Mouse (Mus musculus) layer of hippocampus, adult 2 months (tissue): ENCODE data around the gene Rps18. TPM values are rescaled to one million over a fixed set of nuclear protein-coding genes. Genes with fewer than 3 reads are reported as not detected.
A peak's percentile ranks its signal among the peaks of the same experiment; 100 is the strongest.

ENCODE experiments used
- DNase-seq, 2 experiments: peaks; one replicate each; pipeline ENCODE4 v3.0.0; 2022; ENCODE audit warnings: low spot score in 2 of 2
- H3K27ac ChIP-seq: fragments of 200-600 bp; 2 replicates; pipeline ENCODE4 v1.8.1; 2022
- H3K4me3 ChIP-seq: fragments of 200-600 bp; 2 replicates; pipeline ENCODE4 v1.8.1; 2022; ENCODE audit warnings: mild to moderate bottlenecking
- CTCF ChIP-seq: fragments of 200-600 bp; conservative IDR thresholded peaks from 2 replicates; pipeline ENCODE4 v1.8.1; 2022; ENCODE audit warnings: antibody characterized with exemption, mild to moderate bottlenecking, moderate library complexity
- total RNA-seq, 2 experiments: library from RNA; stranded (reverse); gene quantifications; 2 replicates each; pipeline ENCODE4 v1.2.3; 2021

Gene Rps18
- total RNA-seq, 2 experiments from 2014 or later = 310 to 336 TPM

GRCm38 (mm10) chr17:33932448-33932847, 23.4 kb downstream of the Rps18 start:
- Histone ChIP-seq H3K27ac (no peak overlapping the region), H3K4me3 (no peak overlapping the region)
- no peak for TF ChIP-seq CTCF
- DNase-seq = no peak

- Histone ChIP-seq H3K27ac (no peak overlapping the region), H3K4me3 (no peak overlapping the region)
- DNase-seq = no peak
- no peak for TF ChIP-seq CTCF
Observed at GRCm38 (mm10) chr17:33931947-33932346, 23.9 kb downstream of the Rps18 start.

GRCm38 (mm10) chr17:33931159-33931866, 24.5 kb downstream of the Rps18 start:
- peak overlapping the region; percentile 77 for H3K4me3 ChIP-seq
- no peak for DNase-seq
- TF ChIP-seq CTCF = no peak
- peak overlapping the region; percentile 96 for H3K27ac ChIP-seq

GRCm38 (mm10) chr17:33930280-33931158, 25.3 kb downstream of the Rps18 start:
- TF ChIP-seq CTCF = no peak
- peak; percentile 69 to 74 for DNase-seq
- peak overlapping the region; percentile 96 for H3K27ac ChIP-seq
- peak overlapping the region; percentile 77 for H3K4me3 ChIP-seq

DNA sequence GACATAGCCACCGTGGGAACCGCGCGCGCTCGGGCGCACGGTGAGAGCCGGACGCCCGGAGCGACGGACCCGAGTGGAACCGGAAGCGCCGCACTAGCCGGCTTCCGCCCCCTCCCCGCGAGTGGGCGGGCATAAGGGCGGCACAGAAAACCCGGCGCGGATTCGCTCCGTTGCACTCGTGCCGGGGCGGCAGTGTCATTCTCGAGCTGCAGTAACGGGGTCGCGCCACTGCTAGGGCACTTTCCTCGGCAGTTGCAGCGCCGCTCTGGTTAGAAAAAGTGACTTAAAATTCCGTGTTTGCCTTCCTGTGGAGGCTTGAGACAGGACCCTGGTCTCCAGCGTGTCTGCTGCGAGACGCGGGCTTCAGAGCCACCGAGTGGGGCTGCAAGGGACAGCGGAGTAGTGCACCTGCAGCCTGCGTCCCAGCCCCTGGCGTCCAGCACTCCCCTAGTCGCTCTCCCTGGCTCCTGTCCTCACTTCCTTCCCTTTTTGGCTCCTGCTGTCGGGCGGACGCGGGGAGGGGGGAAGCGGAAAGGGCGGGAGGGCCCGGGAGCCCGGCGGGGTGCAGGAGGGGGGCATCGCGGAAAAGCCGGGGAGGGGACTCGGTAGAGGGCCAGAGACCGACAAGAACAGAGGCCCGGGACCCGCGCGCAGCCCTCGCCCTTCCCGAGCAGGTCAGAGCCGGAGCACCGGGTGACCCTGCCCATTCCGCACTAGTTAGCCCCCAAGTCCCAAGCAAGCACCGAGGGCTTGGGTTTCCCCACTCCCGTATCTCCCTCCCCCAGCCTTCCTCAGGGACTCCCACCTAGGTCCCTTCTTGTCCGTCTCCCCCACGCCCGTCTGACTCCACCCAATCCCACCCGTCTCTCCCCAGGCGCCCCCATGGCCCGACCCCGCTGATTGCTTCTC, 26.2 kb downstream of the Rps18 start, which contains the start of gene Rgl2:
Gene Rgl2 (plus strand): TSS at position 173 of the 909 bp plus-strand sequence.
- H3K27ac ChIP-seq = peak within 1 kb of the TSS; percentile 96
- peak; percentile 70 for TF ChIP-seq CTCF
- peak within 1 kb of the TSS; percentile 77 for H3K4me3 ChIP-seq
- DNase-seq = peak; percentile 91 to 95

GRCm38 (mm10) chr17:33928251-33928947, 27.4 kb downstream of the Rps18 start:
- DNase-seq = no peak
- Histone ChIP-seq H3K4me3 (peak overlapping the region; percentile 77), H3K27ac (peak overlapping the region; percentile 96)
- TF ChIP-seq CTCF = no peak

DNA sequence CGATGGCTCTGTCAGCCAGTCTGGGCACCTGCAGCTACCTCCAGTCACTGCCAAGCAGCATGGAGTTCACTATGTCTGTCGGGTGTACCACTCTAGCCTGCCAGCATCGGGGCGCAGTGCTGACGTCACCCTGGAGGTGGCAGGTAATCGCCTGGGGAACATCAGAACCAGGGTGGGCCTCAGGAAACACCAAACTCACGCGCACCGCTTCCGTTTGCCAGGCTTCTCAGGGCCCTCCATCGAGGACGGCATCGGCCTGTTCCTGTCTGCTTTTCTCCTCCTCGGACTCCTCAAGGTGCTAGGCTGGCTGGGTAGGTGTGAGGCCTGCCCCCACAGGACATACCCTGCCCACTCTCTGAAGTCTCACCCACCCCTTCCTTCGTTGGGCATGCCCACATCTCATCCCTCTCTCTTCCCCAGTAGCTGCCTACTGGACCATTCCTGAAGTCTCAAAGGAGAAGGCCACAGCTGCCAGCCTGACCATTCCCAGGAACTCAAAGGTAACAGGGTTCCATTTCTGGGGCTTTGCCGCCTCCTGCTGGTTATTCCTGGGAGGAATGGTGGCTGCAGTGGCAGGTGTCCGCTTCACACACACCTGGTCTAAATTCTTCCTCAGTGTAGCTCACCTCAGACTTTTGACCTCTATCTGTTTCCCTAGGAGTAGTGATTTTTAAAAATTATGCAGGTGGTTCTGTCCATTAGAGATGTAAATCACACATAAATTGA, 29.4 kb downstream of the Rps18 start:
- no peak for DNase-seq
- H3K27ac ChIP-seq = no peak overlapping the region
- no peak overlapping the region for H3K4me3 ChIP-seq
- TF ChIP-seq CTCF = peak; percentile 57

GRCm38 (mm10) chr17:33925406-33926116, 30.2 kb downstream of the Rps18 start:
- no peak for DNase-seq
- peak; percentile 39 for TF ChIP-seq CTCF
- Histone ChIP-seq H3K27ac (no peak overlapping the region), H3K4me3 (no peak overlapping the region)

DNA sequence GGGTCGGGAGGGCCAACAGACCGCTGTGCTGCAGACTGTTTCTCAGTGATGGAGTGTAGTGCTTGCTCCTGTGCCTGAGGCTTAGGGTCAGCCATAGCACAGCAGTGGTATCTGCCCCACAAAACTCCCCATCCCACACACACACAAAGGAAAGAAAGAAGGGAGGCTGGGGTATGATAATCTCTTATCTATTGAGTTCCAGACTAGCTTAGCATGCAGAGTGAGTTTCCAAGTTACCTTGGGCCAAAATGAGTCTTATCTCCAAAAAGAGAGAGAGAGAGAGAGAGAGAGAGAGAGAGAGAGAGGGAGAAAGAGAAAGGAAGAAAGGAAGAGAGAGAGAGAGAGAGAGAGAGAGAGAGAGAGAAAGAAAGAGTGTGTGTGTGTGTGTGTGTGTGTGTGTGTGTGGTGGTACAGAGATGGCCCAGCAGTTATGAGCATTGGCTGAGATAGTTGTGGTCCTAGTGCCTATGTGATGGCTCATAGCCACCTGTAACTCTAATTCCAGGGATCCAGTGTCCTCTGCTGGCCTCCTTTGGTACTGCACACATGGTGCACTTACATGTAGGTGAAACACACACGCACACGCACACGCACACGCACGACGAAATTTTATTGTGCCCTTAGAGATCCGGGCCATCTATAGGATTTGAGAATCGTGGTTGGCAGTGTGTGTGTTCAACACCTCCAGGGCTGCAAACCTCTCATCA, 31.1 kb downstream of the Rps18 start:
- no peak overlapping the region for H3K4me3 ChIP-seq
- TF ChIP-seq CTCF = peak; percentile 56
- DNase-seq = no peak

DNA sequence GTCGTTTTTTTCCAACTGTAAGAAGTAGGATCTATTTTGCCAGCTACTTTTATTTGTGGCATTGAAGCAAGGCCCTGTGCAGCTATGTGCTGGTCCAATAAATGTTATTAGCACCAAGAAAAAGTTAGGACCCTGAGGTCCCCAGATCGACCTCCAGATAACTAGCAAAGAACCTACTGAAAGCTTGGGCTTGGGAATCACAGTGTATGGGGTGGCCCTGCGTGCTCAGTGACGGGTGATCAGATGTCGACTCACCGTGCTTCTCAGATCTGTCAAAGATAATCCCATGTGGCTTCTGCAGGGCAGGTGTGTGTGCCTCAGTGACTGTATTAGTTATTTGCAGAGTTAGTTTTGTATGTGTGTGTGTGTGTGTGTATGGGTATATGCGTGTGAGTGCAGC, 34.4 kb downstream of the Rps18 start:
- DNase-seq = no peak
- no peak overlapping the region for H3K27ac ChIP-seq
- no peak for TF ChIP-seq CTCF

More for the DNA sequence above, 31.1 kb downstream of the Rps18 start:
- no peak overlapping the region for H3K27ac ChIP-seq

More for the DNA sequence above, 34.4 kb downstream of the Rps18 start:
- H3K4me3 ChIP-seq = no peak overlapping the region
